ENCODE assay signal across 17 mouse cellular contexts in the genomic region with DNA sequence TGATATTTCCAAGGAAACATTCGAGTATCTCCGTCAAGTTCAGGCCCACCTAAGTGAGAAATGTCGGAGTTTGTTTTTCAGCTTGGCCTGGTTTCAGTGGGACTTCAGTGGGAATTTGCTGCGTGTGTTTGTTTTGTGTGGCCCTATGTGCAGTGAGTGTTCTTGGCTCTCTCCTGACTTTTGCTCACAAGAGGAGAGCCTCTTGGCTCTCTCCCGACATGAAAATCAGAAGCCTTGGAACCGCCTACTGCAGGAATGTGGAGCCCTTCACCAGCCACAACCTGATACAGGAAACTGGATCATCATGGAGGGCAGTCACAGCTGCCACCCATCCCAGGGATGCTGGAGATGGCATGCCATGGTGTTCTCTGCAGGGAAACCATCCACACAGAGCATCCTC.
"Had no signal": no experiment of that assay in that cellular context is flagged by ENCODE, and none has a peak within 500 bp of the region (broad histone marks: within the 10 kb centered on the region; RNA-seq: fewer than 3 reads in every experiment).

No protein-coding gene starts in this region.

- H3K4me3 ChIP-seq: layer of hippocampus, adult 2 months; limb, embryonic 10.5 days; limb, embryonic 13.5 days; liver, embryonic 13.5 days; megakaryocyte, embryonic 14.5 days had no signal

- ATAC-seq: intestine, postnatal 0 days had no signal

- H3K4me2 ChIP-seq: limb, embryonic 13.5 days; liver, embryonic 13.5 days; lung, embryonic 14.5 days; midbrain, embryonic 11.5 days had no signal

- DNase-seq: kidney, adult 2 months; kidney, postnatal 25 days; layer of hippocampus, adult 9-11 months; liver; liver, embryonic 13.5 days; lung, embryonic 14.5 days; midbrain, embryonic 14.5 days; right cerebral cortex, postnatal 4 days; thymus, postnatal 25 days had no signal

- H3K4me1 ChIP-seq: liver, embryonic 13.5 days had no signal

- H3K9ac ChIP-seq: limb, embryonic 13.5 days; liver, embryonic 13.5 days; lung, embryonic 14.5 days had no signal

- H3K36me3 ChIP-seq: limb, embryonic 10.5 days; limb, embryonic 13.5 days; liver, embryonic 13.5 days had no signal

- H3K27me3 ChIP-seq: limb, embryonic 13.5 days; liver, embryonic 13.5 days; megakaryocyte, embryonic 14.5 days had no signal

- H3K9me3 ChIP-seq: limb, embryonic 10.5 days; limb, embryonic 13.5 days; liver, embryonic 13.5 days; megakaryocyte, embryonic 14.5 days had no signal

- H3K27ac ChIP-seq: kidney, postnatal 0 days; layer of hippocampus, adult 2 months; limb, embryonic 10.5 days; limb, embryonic 13.5 days; liver, embryonic 13.5 days; stomach, postnatal 0 days had no signal
